Mouse (Mus musculus): ENCODE measurements at regions not wholly inside any gene's neighbourhood (a gene's known extent, or its start where the extent isn't known, plus 50 kb on each side); places are given as distances from the start of the nearest gene placed in this dataset.

DNA sequence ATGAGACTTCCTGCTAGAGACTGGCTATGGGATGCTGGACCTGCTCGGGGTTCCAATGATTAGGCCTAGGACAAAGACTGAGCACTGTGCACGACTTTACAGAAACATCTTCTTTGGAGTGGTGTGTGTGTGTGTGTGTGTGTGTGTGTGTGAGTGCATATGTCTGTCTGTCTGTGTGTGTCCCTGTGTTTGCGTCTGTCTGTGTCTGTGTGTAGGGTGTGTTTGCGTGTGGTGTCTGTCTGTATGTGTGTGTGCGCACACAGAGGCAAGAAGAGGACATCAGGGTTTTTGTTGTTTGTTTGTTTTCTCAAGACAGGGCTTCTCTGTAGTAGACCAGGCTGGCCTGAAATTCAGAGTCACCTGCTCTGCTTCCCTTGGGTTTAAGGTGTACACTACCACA is 51.9 kb upstream of the Slco4a1 start:
- no peak overlapping the region for H3K27ac ChIP-seq (ENCODE audit: low read depth, low read length)
- H3K36me3 ChIP-seq (ENCODE audit: insufficient read depth, low read length), result no peaks in the 10 kb centered on the region
- H3K9ac ChIP-seq (replicated peaks; ENCODE audit: low read length, poor library complexity, severe bottlenecking), result no peak overlapping the region
- no peaks in the 10 kb centered on the region for H3K4me1 ChIP-seq (ENCODE audit: insufficient read depth, low read length)
- no peak for TF ChIP-seq CTCF (IDR thresholded peaks at IDR 0.05)
- no peak for DNase-seq (ENCODE audit: low spot score)
- no peak overlapping the region for H3K4me2 ChIP-seq (ENCODE audit: low read depth, low read length, poor library complexity, severe bottlenecking)
- 86% methylated on average over 5 of the region's 5 CpGs for WGBS
- H3K4me3 ChIP-seq (ENCODE audit: low read depth, low read length), result no peak overlapping the region
- H3K9me3 ChIP-seq (ENCODE audit: low read length), result no peaks in the 10 kb centered on the region
- no peaks in the 10 kb centered on the region for H3K27me3 ChIP-seq (ENCODE audit: insufficient read depth, low read length)
- ATAC-seq (ENCODE audit: low FRiP score), result no peak

GRCm38 (mm10) chr2:180403621-180404020 is 52.4 kb upstream of the Slco4a1 start:
- Histone ChIP-seq H3K27me3 (ENCODE audit: insufficient read depth, low read length) (no peaks in the 10 kb centered on the region), H3K27ac (ENCODE audit: low read depth, low read length) (no peak overlapping the region), H3K4me2 (ENCODE audit: low read depth, low read length, poor library complexity, severe bottlenecking) (no peak overlapping the region), H3K4me1 (ENCODE audit: insufficient read depth, low read length) (no peaks in the 10 kb centered on the region), H3K36me3 (ENCODE audit: insufficient read depth, low read length) (no peaks in the 10 kb centered on the region), H3K4me3 (ENCODE audit: low read depth, low read length) (no peak overlapping the region), H3K9me3 (ENCODE audit: low read length) (no peaks in the 10 kb centered on the region), H3K9ac (replicated peaks; ENCODE audit: low read length, poor library complexity, severe bottlenecking) (no peak overlapping the region)
- DNase-seq (ENCODE audit: low spot score) (no peak), ATAC-seq (ENCODE audit: low FRiP score) (no peak)
- WGBS, result 60% methylated on average over 8 of the region's 8 CpGs
- no peak for TF ChIP-seq CTCF (IDR thresholded peaks at IDR 0.05)

GRCm38 (mm10) chr2:180402851-180403459 is 53.1 kb upstream of the Slco4a1 start:
- no peak for DNase-seq (ENCODE audit: low spot score)
- H3K9ac ChIP-seq (replicated peaks; ENCODE audit: low read length, poor library complexity, severe bottlenecking), result no peak overlapping the region
- 84% methylated on average over 8 of the region's 9 CpGs for WGBS

GRCm38 (mm10) chr2:180402433-180402832 is 53.6 kb upstream of the Slco4a1 start:
- 82% methylated on average over 4 of the region's 4 CpGs for WGBS
- Histone ChIP-seq H3K4me3 (ENCODE audit: low read depth, low read length) (no peak overlapping the region), H3K4me1 (ENCODE audit: insufficient read depth, low read length) (no peaks in the 10 kb centered on the region), H3K36me3 (ENCODE audit: insufficient read depth, low read length) (no peaks in the 10 kb centered on the region), H3K9me3 (ENCODE audit: low read length) (no peaks in the 10 kb centered on the region), H3K9ac (replicated peaks; ENCODE audit: low read length, poor library complexity, severe bottlenecking) (no peak overlapping the region), H3K4me2 (ENCODE audit: low read depth, low read length, poor library complexity, severe bottlenecking) (no peak overlapping the region), H3K27ac (ENCODE audit: low read depth, low read length) (no peak overlapping the region), H3K27me3 (ENCODE audit: insufficient read depth, low read length) (no peaks in the 10 kb centered on the region)
- ATAC-seq (ENCODE audit: low FRiP score) (no peak), DNase-seq (ENCODE audit: low spot score) (no peak)
- no peak for TF ChIP-seq CTCF (IDR thresholded peaks at IDR 0.05)

More at GRCm38 (mm10) chr2:180402851-180403459, 53.1 kb upstream of the Slco4a1 start:
- H3K4me1 ChIP-seq (ENCODE audit: insufficient read depth, low read length), result no peaks in the 10 kb centered on the region
- TF ChIP-seq CTCF (IDR thresholded peaks at IDR 0.05), result no peak
- H3K36me3 ChIP-seq (ENCODE audit: insufficient read depth, low read length), result no peaks in the 10 kb centered on the region
- no peak overlapping the region for H3K4me2 ChIP-seq (ENCODE audit: low read depth, low read length, poor library complexity, severe bottlenecking)
- H3K4me3 ChIP-seq (ENCODE audit: low read depth, low read length), result no peak overlapping the region
- H3K9me3 ChIP-seq (ENCODE audit: low read length), result no peaks in the 10 kb centered on the region
- no peak for ATAC-seq (ENCODE audit: low FRiP score)
- H3K27ac ChIP-seq (ENCODE audit: low read depth, low read length), result no peak overlapping the region
- no peaks in the 10 kb centered on the region for H3K27me3 ChIP-seq (ENCODE audit: insufficient read depth, low read length)

DNA sequence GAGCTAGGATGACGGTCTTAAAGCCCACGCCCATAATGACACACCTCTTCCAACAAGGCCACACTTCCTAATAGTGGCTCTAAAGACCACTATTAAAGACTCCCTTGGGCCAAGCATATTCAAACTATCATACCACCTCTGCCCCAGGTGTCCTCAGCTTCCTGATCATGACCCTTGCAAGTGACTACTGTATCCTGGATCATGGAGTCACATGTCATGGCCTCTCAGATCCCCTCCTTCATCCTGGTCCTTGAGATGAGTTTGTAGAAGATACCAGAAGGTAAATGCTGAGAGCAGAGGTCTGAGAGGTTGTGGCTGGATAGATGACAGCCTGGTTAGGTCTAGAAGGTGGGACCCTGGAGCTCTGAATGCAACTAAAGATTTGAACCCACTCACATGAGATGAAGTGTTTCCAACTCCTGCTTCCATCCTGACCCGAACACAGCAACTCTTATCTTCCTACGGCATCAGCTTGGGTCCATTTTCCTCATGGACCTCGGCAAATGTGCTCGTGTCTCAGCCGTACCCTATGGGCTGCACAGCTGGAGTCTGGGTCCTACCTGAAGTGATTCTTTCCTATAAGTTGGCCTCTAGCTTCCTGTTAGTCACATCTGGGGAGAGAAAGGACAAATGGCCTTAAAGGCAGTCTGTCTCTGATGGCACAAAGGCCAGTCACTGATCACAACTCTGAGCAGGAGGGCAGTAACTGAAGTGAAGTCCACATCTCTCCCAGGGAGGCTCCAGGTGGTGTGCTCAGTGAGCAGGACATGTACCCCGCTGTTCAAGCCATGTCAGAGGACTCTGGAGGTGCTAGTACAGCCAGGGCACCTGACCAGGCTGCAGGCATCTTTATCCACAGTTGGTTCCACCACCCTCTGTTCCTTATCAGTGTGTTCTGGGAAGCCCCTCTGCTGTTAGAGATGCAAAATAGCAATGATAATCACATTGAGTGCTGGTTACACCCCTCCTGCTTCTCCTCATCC is 54.3 kb upstream of the Slco4a1 start:
- no peak overlapping the region for H3K27ac ChIP-seq (ENCODE audit: low read depth, low read length)
- no peak for TF ChIP-seq CTCF (IDR thresholded peaks at IDR 0.05)
- 82% methylated on average over 8 of the region's 8 CpGs for WGBS
- no peaks in the 10 kb centered on the region for H3K9me3 ChIP-seq (ENCODE audit: low read length)
- H3K4me3 ChIP-seq (ENCODE audit: low read depth, low read length), result no peak overlapping the region
- no peaks in the 10 kb centered on the region for H3K27me3 ChIP-seq (ENCODE audit: insufficient read depth, low read length)
- H3K4me1 ChIP-seq (ENCODE audit: insufficient read depth, low read length), result no peaks in the 10 kb centered on the region
- H3K36me3 ChIP-seq (ENCODE audit: insufficient read depth, low read length), result no peaks in the 10 kb centered on the region
- no peak for ATAC-seq (ENCODE audit: low FRiP score)
- no peak overlapping the region for H3K9ac ChIP-seq (replicated peaks; ENCODE audit: low read length, poor library complexity, severe bottlenecking)
- no peak for DNase-seq (ENCODE audit: low spot score)
- no peak overlapping the region for H3K4me2 ChIP-seq (ENCODE audit: low read depth, low read length, poor library complexity, severe bottlenecking)

DNA sequence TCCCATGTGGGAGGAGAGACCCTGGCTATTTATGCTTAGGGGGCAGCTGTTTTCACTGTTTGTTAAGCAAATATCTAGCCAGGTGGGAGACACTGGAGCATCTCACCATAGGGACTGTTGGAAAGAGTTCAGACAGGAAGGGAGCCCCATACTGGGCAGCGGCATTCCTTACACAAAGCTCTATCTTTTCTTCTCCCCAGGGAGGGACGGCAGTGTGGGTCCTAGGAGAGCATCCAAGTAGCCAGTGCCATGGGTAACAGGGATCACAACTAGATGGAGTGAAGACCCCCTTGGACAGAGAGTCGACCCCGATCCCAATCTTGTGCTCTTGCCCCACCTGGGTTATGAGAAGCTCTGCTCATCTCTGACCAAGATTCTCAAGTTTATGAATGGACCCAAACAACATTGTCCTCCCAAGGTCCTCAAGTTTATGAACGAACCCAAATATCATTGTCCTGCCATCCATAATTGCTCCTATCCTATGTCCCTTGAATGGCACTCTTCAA is 55.5 kb upstream of the Slco4a1 start:
- Histone ChIP-seq H3K27ac (ENCODE audit: low read depth, low read length) (no peak overlapping the region), H3K4me2 (ENCODE audit: low read depth, low read length, poor library complexity, severe bottlenecking) (no peak overlapping the region), H3K27me3 (ENCODE audit: insufficient read depth, low read length) (no peaks in the 10 kb centered on the region), H3K36me3 (ENCODE audit: insufficient read depth, low read length) (no peaks in the 10 kb centered on the region), H3K4me1 (ENCODE audit: insufficient read depth, low read length) (no peaks in the 10 kb centered on the region), H3K9me3 (ENCODE audit: low read length) (no peaks in the 10 kb centered on the region), H3K4me3 (ENCODE audit: low read depth, low read length) (no peak overlapping the region), H3K9ac (replicated peaks; ENCODE audit: low read length, poor library complexity, severe bottlenecking) (no peak overlapping the region)
- WGBS, result 87% methylated on average over 5 of the region's 5 CpGs
- ATAC-seq (ENCODE audit: low FRiP score), result no peak
- no peak for TF ChIP-seq CTCF (IDR thresholded peaks at IDR 0.05)
- DNase-seq (ENCODE audit: low spot score), result no peak
